Mouse (Mus musculus) neural tube, embryonic 12.5 days (tissue): ENCODE measurements around the gene Chil5. TPM values are rescaled to one million over a fixed set of nuclear protein-coding genes. Genes with fewer than 3 reads are reported as not detected.
"Not testable (repeated sequence)": the region's sequence is repeated elsewhere in the genome, so short reads cannot be mapped to it uniquely, and the experiment has no call there.

Experiments used
- ATAC-seq: fragments of 200-750 bp; cut with Nextera tagmentation; 2 replicates; pipeline ENCODE4 v1.8.0; 2017; ENCODE audit warnings: low read depth, mild to moderate bottlenecking, moderate TSS enrichment, moderate library complexity; ENCODE audit not compliant: low FRiP score
- H3K27ac ChIP-seq: fragments of 300-500 bp; sonication (generic); 2 replicates; pipeline ENCODE4 v1.5.1; 2016
- H3K27me3 ChIP-seq: fragments of 300-500 bp; sonication (generic); replicated peaks from 2 replicates; pipeline ENCODE4 v1.6.1; 2016; ENCODE audit warnings: mild to moderate bottlenecking
- H3K36me3 ChIP-seq: fragments of 300-500 bp; sonication (generic); 2 replicates; pipeline ENCODE4 v1.6.1; 2016; ENCODE audit warnings: mild to moderate bottlenecking
- H3K4me1 ChIP-seq: fragments of 300-500 bp; sonication (generic); 2 replicates; pipeline ENCODE4 v1.6.1; 2016
- H3K4me2 ChIP-seq: fragments of 300-500 bp; sonication (generic); replicated peaks from 2 replicates; pipeline ENCODE4 v1.6.1; 2016; ENCODE audit warnings: mild to moderate bottlenecking
- H3K4me3 ChIP-seq: fragments of 300-500 bp; sonication (generic); 2 replicates; pipeline ENCODE4 v1.5.1; 2016
- H3K9ac ChIP-seq: fragments of 300-500 bp; sonication (generic); 2 replicates; pipeline ENCODE4 v1.6.1; 2016; ENCODE audit warnings: mild to moderate bottlenecking
- H3K9me3 ChIP-seq: fragments of 300-500 bp; sonication (generic); 2 replicates; pipeline ENCODE4 v1.6.1; 2016; ENCODE audit warnings: mild to moderate bottlenecking
- WGBS: fragments of 180-500 bp; shearing (Covaris S2); methylation state at CpG from one replicate; pipeline ENCODE4 v1.1.7; 2016; 5-methylcytosine and 5-hydroxymethylcytosine counted together
- polyA plus RNA-seq: library from polyadenylated mRNA; unstranded; fragments of >200 nt; fragmentation: Nextera tagmentation; extraction: Ambion mirVana; gene quantifications from 2 replicates; pipeline ENCODE4 v1.2.1, GENCODE M21; 2016

Gene Chil5
- polyA plus RNA-seq, 1 experiment from 2014 or later, result not detected

- Histone ChIP-seq H3K4me3 (no peak overlapping the region), H3K4me2 (peak overlapping the region; percentile 49), H3K36me3 (no peaks in the 10 kb centered on the region), H3K9ac (no peak overlapping the region), H3K27me3 (no peaks in the 10 kb centered on the region), H3K4me1 (peaks cover 8% of the 10 kb centered on the region; the same call in 1 of the 2 replicates), H3K27ac (no peak overlapping the region), H3K9me3 (no peaks in the 10 kb centered on the region)
- ATAC-seq, result no peak; the same call in 1 of the 2 replicates
- WGBS, result 23% methylated on average over 11 of the region's 11 CpGs
Observed at GRCm38 (mm10) chr3:106000707-106001375, 31.8 kb downstream of the Chil5 start.

- Histone ChIP-seq H3K27me3 (no peaks in the 10 kb centered on the region), H3K4me2 (no peak overlapping the region)
Observed at GRCm38 (mm10) chr3:105994730-105995129, 37.9 kb downstream of the Chil5 start.

GRCm38 (mm10) chr3:105991653-105992283, 40.8 kb downstream of the Chil5 start:
- no peaks in the 10 kb centered on the region for H3K36me3 ChIP-seq
- no peak overlapping the region for H3K9ac ChIP-seq
- H3K27me3 ChIP-seq, result no peaks in the 10 kb centered on the region
- H3K27ac ChIP-seq, result no peak overlapping the region
- 37% methylated on average over 4 of the region's 4 CpGs for WGBS
- ATAC-seq, result no peak
- H3K4me3 ChIP-seq, result no peak overlapping the region
- no peak overlapping the region for H3K4me2 ChIP-seq
- no peaks in the 10 kb centered on the region for H3K9me3 ChIP-seq
- H3K4me1 ChIP-seq, result no peaks in the 10 kb centered on the region

More at GRCm38 (mm10) chr3:105994730-105995129, 37.9 kb downstream of the Chil5 start:
- no peaks in the 10 kb centered on the region for H3K4me1 ChIP-seq
- 72% methylated on average over 2 of the region's 2 CpGs for WGBS
- H3K9me3 ChIP-seq, result no peaks in the 10 kb centered on the region
- H3K36me3 ChIP-seq, result no peaks in the 10 kb centered on the region
- no peak overlapping the region for H3K27ac ChIP-seq
- no peak overlapping the region for H3K9ac ChIP-seq
- no peak for ATAC-seq
- H3K4me3 ChIP-seq, result no peak overlapping the region

DNA sequence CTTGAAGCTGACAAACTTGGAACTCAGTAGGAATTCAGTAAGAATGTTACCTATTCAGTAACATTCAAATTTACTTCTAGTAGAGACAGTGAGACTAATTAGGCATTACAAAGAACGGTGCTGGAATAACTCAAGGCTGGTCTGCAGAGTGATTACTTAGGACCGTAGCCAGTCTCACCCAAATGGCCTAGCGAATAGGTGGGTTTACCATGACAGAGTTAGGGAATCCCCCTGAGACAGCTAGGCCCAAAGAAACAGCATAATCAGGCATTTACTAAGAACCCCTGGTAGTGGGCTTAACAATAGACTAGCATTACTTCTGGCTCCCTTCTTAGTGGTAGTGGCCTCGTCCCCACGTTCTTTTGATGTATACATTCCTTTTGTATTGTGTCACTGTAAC, 43.0 kb downstream of the Chil5 start:
- H3K36me3 ChIP-seq, H3K27me3 ChIP-seq, ATAC-seq, H3K27ac ChIP-seq, H3K4me2 ChIP-seq, H3K9me3 ChIP-seq, H3K9ac ChIP-seq, H3K4me3 ChIP-seq, H3K4me1 ChIP-seq: not testable (repeated sequence)
- WGBS, result 54% methylated on average over 5 of the region's 5 CpGs

DNA sequence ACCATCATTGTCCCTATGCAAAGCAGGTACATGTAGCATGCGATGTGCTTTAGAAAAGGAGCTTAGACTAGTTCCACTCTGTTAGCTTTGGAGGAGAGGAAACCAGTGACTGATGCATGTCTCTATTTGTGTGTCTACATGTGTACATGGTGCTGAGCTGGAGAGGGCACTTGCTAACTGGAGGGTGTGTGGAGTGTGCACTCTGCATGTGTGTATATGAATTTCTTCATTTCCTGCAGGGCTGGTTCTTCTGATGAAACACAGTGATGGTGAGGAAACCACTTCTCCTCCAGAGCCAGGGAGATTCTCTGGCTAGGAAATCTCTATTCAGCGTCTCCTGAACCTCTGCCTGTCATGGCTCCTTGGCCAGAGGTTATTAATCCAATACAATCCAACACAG, 58.4 kb downstream of the Chil5 start:
- H3K27me3 ChIP-seq, result no peaks in the 10 kb centered on the region
- WGBS, result 98% methylated on average over 2 of the region's 2 CpGs
- ATAC-seq, result no peak
- no peaks in the 10 kb centered on the region for H3K4me1 ChIP-seq
- no peak overlapping the region for H3K27ac ChIP-seq
- H3K9me3 ChIP-seq, result no peaks in the 10 kb centered on the region
- no peak overlapping the region for H3K4me2 ChIP-seq
- H3K36me3 ChIP-seq, result peaks cover 11% of the 10 kb centered on the region
- no peak overlapping the region for H3K4me3 ChIP-seq
- H3K9ac ChIP-seq, result no peak overlapping the region

DNA sequence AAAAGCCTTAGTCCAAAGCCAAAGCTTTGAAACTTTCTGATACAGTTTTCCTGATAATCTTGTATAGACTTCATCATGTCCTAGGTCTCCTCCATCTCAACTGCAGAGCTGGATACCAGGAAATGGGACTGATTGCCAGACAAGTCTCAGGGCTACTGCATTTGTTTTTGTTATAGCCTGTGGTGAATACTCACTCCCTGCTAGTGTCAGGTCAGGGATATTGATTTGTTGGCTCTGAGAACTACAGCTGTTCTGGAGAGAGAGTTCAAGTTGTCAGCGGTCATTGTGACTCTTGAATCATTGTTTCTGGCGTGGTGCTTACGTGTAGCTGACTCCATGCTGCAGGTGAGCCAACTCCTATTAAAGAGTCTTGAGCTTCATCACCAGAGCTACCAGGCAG, 59.2 kb downstream of the Chil5 start, which contains the start of gene Ovgp1:
Ovgp1 (plus strand) TSS at position 301 of the 400 bp plus-strand sequence.
- ATAC-seq, result no peak
- no peaks in the 10 kb centered on the region for H3K4me1 ChIP-seq
- WGBS, result 73% methylated on average over 3 of the region's 3 CpGs
- H3K36me3 ChIP-seq, result peaks cover 19% of the 10 kb centered on the region
- H3K4me2 ChIP-seq, result no peak within 1 kb of the TSS
- H3K27ac ChIP-seq, result no peak within 1 kb of the TSS
- H3K9ac ChIP-seq, result no peak within 1 kb of the TSS
- no peaks in the 10 kb centered on the region for H3K27me3 ChIP-seq
- H3K9me3 ChIP-seq, result no peaks in the 10 kb centered on the region
- no peak within 1 kb of the TSS for H3K4me3 ChIP-seq

DNA sequence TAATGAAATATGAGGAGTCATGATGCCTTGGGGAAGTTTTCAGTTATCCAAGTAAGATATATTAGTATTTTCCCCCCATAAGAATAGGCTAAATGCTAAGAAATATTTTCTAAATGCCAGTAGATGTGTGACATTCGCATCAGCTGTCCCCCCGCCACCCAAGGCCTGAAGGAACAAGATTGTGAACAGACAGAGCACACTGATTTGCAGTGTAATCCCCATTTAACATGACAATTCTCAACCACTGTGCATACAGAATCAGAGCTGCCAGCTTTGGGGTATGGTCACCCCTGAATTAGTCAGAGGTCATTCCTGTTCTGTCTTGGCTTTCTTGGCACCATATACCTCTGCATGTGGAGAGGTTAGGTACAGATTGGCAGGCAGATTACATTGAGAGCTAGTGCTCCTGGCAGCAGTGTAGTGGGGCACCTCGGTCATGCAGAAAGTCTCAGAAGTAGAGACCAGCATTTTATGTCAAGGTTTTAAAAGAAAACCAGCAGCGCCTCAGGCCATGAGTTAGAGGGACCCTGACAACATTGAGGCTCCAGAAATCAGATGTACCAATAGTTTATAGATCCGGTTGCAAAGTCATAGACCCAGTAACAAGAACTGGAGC, 60.7 kb downstream of the Chil5 start:
- WGBS, result 83% methylated on average over 5 of the region's 5 CpGs
- no peak for ATAC-seq
- no peaks in the 10 kb centered on the region for H3K9me3 ChIP-seq
- H3K27ac ChIP-seq, result no peak overlapping the region
- no peaks in the 10 kb centered on the region for H3K4me1 ChIP-seq
- H3K9ac ChIP-seq, result no peak overlapping the region
- H3K36me3 ChIP-seq, result peaks cover 33% of the 10 kb centered on the region
- H3K27me3 ChIP-seq, result no peaks in the 10 kb centered on the region
- H3K4me2 ChIP-seq, result no peak overlapping the region
- no peak overlapping the region for H3K4me3 ChIP-seq

Other genes with a start within 250 kb of the Chil5 start
- gene Rap1a, start 231.5 kb downstream of the Chil5 start, polyA plus RNA-seq, result 76.6 and 76.9 TPM in 2 replicates
- not detected in 2 replicates for gene Adora3, start 162.0 kb downstream of the Chil5 start, polyA plus RNA-seq
- gene Tmigd3, start 161.9 kb downstream of the Chil5 start, polyA plus RNA-seq, result not detected in 2 replicates
- 0.33 and 0.55 TPM in 2 replicates for gene I830077J02Rik, start 100.2 kb downstream of the Chil5 start, polyA plus RNA-seq
- 99.3 and 102 TPM in 2 replicates for gene Wdr77, start 73.4 kb downstream of the Chil5 start, polyA plus RNA-seq
- gene Atp5f1, start 72.7 kb downstream of the Chil5 start, polyA plus RNA-seq, result 518 and 558 TPM in 2 replicates
- 2.6 and 3.1 TPM in 2 replicates for gene Ovgp1, start 59.1 kb downstream of the Chil5 start, polyA plus RNA-seq
- gene Pifo, start 18.2 kb downstream of the Chil5 start, polyA plus RNA-seq, result 0.22 TPM in 1 of 2 replicates, not detected in the other
- 0.38 TPM in 1 of 2 replicates, not detected in the other for gene Chia1, start 80.4 kb upstream of the Chil5 start, polyA plus RNA-seq
- gene Chil3, start 134.8 kb upstream of the Chil5 start, polyA plus RNA-seq, result not detected in 2 replicates
- gene Chil4, start 186.7 kb upstream of the Chil5 start, polyA plus RNA-seq, result not detected in 2 replicates